Mouse (Mus musculus) mouse trophoblast stem cell (cell line): ENCODE results near the gene Ggta1.

Experiments
- in situ Hi-C, 2 experiments: fragments of 300-500 bp; cut with MseI, MboI; formaldehyde crosslinking; loops; 2 replicates in 1 of 2; 3 replicates in 1 of 2; pipeline ENCODE4 v1.15.1; 2025

Gene Ggta1

GRCm38 (mm10) chr2:35462791-35463281 lies at the start of gene Ggta1:
Gene Ggta1 (minus strand): TSS chr2:35463231.
- in situ Hi-C loops, result no loop called here

- in situ Hi-C loops, result no loop called here
Observed at GRCm38 (mm10) chr2:35512226-35512625, 49.2 kb upstream of the Ggta1 start.

GRCm38 (mm10) chr2:35510920-35511319 lies 47.9 kb upstream of the Ggta1 start:
- in situ Hi-C loops, result no loop called here

- in situ Hi-C loops, result no loop called here
Observed at GRCm38 (mm10) chr2:35509888-35510287, 46.9 kb upstream of the Ggta1 start.

- in situ Hi-C loops, result no loop called here
Observed at GRCm38 (mm10) chr2:35509343-35509667, 46.3 kb upstream of the Ggta1 start.

- in situ Hi-C loops, result no loop called here
Observed at GRCm38 (mm10) chr2:35508597-35509342, 45.7 kb upstream of the Ggta1 start.

- in situ Hi-C loops, result no loop called here
Observed at GRCm38 (mm10) chr2:35507191-35507511, 44.1 kb upstream of the Ggta1 start.

GRCm38 (mm10) chr2:35506311-35507190 lies 43.5 kb upstream of the Ggta1 start:
- in situ Hi-C loops, result no loop called here

- in situ Hi-C loops, result no loop called here
Observed at GRCm38 (mm10) chr2:35505519-35506286, 42.7 kb upstream of the Ggta1 start.

- in situ Hi-C loops, result no loop called here
Observed at GRCm38 (mm10) chr2:35504417-35504776, 41.4 kb upstream of the Ggta1 start.

GRCm38 (mm10) chr2:35503723-35504416 lies 40.8 kb upstream of the Ggta1 start:
- in situ Hi-C loops, result no loop called here

- in situ Hi-C loops, result no loop called here
Observed at GRCm38 (mm10) chr2:35503021-35503722, 40.1 kb upstream of the Ggta1 start.

- in situ Hi-C loops, result no loop called here
Observed at GRCm38 (mm10) chr2:35502561-35502960, 39.5 kb upstream of the Ggta1 start.

- in situ Hi-C loops, result no loop called here
Observed at GRCm38 (mm10) chr2:35499474-35499873, 36.4 kb upstream of the Ggta1 start.

- in situ Hi-C loops, result no loop called here
Observed at GRCm38 (mm10) chr2:35498961-35499360, 35.9 kb upstream of the Ggta1 start.

- in situ Hi-C loops, result no loop called here
Observed at GRCm38 (mm10) chr2:35497662-35498196, 34.7 kb upstream of the Ggta1 start.

GRCm38 (mm10) chr2:35496279-35497013 lies 33.4 kb upstream of the Ggta1 start:
- in situ Hi-C loops, result no loop called here

- in situ Hi-C loops, result no loop called here
Observed at GRCm38 (mm10) chr2:35495486-35496278, 32.7 kb upstream of the Ggta1 start.

- in situ Hi-C loops, result no loop called here
Observed at GRCm38 (mm10) chr2:35493566-35493965, 30.5 kb upstream of the Ggta1 start.
